Mouse (Mus musculus) natural killer cell, adult 2 months (primary cell): Measurements from ENCODE around the gene Med27.

Source experiments
- DNase-seq, 2 experiments: peaks; one replicate each; pipeline ENCODE4 v3.0.0; 2022; ENCODE audit warnings: low spot score in 2 of 2

Med27 gene

DNA sequence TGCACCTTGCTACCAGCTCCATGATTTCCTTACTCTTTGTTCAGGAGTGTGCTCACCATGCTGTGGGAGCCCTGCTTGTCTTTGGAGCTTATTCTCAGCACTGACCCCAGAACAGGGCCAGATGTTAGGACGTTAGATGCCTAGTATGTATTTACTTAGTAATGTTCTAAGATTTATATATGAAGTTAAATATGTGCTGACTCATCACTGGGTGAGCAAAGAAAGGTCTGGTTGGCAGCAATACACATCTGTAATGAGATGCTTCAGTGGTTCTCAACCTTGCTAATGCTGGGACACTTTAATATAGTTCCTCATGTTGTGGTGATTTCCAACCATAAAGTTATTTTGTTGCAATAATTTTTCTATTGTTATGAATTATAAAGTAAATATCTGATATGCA, 45.4 kb downstream of the Med27 start:
- no peak for DNase-seq

GRCm38 (mm10) chr2:29400234-29400633, 53.6 kb downstream of the Med27 start:
- no peak for DNase-seq

GRCm38 (mm10) chr2:29400812-29401211, 54.2 kb downstream of the Med27 start:
- no peak for DNase-seq

GRCm38 (mm10) chr2:29401868-29402267, 55.2 kb downstream of the Med27 start:
- DNase-seq: no peak

DNA sequence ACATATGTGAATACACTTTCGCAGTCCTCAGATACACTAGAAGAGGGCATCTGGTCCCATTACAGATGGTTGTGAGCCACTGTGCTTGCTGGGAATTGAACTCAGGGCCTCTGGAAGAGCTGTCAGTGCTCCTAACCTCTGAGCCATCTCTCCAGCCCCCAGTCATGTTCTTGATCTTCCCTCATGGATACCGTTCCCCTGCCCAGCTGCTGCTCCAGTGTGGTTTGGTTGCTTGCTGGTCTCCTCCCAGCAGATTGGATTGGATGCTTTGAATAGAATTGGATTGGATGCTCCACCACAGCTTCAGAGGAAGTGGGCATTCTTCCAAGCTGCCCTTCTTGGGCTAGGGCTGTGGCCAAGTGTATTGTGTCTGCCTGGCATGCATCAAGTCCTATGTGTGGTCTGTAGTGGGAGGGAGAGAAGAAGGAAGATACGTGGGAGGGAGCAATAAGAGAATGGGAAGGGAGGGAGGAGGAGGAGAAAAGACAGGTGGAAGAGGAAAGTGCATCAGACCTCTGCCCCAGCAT, 56.0 kb downstream of the Med27 start:
- DNase-seq: no peak

- DNase-seq: no peak
These were observed 57.3 kb downstream of the Med27 start for GRCm38 (mm10) chr2:29403799-29404530.

DNA sequence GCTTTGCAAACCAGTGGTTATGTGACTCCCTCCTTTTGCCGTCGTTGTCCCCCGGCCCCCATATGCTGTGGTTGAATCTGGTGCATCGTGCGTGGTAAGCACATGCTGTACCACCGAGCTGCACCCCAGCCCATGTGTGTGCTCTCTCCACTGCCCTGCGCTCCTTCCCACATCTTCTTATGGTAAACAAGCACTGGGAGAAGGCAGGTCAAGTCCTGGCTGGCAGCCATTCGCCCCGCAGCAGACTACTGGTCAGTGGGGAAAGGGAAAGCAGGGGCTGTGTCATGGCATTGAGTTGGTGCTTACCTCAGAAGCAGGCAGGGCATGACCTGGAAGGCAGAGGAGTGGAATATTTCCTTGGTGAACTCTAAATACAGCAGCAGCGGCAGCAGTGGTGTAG, 58.3 kb downstream of the Med27 start:
- no peak for DNase-seq

- no peak for DNase-seq
These were observed 59.2 kb downstream of the Med27 start for GRCm38 (mm10) chr2:29405848-29406247.

- no peak for DNase-seq
These were observed 60.7 kb downstream of the Med27 start for GRCm38 (mm10) chr2:29407350-29407749.

DNA sequence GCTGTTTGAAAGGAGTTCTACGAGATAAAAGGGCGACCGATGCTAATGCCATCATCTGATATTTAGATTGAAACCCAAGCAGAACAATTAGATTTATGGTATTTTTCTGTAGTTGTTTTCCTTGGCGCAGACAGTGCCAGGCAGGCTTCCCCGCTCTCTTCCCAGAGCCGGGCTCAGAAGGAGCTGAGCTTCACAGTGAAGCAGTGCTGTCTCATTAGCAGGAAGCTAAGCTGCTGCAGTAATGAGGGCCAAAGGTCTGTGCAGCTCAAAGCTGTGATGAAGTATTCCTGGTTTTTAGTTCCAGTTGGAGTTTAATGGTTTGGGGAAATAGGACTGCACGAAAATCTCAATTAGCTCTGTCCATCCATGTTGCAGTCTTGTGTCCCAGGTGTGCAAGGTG, 61.1 kb downstream of the Med27 start:
- no peak for DNase-seq

DNA sequence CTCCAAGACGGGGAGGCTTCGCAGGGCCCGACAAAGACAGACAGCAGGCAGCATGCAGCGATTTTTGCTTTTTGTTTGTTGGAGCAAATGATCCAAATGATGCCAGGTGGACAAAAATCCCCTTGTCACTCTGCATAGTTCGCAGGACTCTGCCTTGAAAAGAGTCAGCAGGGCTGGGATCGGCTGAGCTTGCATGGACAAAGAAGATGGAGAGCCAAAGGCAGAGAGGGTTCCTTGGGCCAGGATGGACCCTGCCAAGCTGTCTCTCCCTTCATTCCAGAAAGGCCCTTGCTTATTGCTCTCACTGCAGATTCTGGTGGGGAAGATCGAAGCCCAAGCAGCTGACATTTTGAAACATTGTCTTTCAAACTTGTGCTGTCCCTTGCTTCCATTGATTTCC, 64.3 kb downstream of the Med27 start:
- DNase-seq: no peak

DNA sequence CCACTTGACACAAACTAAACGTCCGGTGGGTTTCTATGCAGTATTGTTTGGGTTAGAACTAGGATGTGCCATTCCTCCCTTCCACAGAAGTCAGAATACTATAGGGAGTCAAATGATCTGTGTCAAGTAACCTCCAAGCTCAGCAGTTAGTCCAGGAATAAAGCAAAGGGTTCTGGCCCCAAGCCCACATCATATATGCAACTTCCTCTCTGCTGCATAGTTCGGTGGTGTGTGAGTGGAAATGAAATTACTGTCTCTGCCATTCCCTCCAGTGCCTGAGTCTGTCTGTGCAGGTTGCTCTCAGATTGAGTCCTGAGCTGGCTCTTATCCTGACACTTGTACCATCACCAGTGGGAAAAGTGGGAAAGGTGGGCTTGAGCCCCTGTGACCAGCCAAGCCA, 65.8 kb downstream of the Med27 start:
- no peak for DNase-seq

DNA sequence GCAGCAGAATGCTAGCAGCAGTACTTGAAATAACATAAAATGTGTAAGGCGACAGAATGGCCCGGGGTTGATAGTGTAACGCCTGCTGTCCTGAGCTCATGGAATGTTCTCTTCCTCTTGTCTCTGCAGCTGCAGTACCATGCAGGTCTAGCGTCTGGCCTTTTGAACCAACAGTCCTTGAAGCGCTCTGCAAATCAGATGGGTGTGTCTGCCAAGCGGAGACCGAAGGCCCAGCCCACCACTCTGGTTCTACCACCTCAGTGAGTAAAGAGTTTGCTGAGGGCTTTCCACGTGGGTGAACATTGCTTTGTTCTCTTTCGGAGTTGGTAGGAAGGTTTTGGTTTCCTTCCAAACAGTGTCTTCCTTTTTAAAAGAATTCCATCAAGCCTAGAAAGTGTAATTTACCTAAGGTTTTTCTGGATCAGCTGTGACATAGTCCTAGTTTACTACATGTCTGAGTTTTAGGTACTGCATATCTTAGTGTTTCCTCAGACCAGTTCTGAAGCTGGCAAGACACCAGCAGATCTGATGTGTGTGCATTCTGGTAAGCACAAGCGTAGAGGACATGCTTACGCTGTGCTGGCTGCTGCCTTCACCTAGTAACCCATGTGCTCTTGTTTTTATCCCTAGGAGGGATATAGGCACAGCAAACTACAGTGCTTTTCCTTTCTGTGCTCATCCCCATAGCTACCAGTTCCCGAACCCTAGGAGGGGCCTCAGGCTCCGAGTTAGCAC, 66.8 kb downstream of the Med27 start:
- no peak for DNase-seq

DNA sequence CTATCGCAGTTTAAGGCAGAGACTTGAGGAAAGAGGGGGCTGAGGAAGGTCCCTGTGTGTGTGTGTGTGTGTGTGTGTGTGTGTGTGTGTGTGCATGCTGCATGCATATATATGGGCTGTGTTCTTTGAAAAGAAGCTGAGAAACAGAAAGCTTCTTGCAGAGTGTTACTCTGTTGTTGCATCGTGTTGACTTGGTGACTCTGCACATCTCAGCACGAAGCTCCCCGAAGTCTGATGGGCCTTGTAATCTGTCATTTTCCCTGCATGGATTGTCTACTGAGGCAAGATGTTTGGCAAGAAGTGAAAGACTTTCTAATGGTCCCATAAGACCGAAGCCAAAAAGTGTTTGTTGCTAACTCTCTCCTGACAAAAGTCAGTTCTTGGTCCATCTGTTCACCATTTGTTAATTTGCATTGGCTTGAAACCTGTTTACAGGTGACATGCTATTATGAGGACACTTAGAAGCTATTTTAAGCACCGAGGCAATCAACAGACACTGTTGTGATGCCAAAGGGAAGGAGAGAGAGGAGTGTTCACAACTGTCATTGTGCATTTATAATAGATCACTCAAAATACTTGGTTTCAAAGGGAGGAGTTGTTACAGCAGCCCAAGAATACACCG, 68.3 kb downstream of the Med27 start:
- DNase-seq: no peak

GRCm38 (mm10) chr2:29418498-29418897, 71.9 kb downstream of the Med27 start:
- no peak for DNase-seq

DNA sequence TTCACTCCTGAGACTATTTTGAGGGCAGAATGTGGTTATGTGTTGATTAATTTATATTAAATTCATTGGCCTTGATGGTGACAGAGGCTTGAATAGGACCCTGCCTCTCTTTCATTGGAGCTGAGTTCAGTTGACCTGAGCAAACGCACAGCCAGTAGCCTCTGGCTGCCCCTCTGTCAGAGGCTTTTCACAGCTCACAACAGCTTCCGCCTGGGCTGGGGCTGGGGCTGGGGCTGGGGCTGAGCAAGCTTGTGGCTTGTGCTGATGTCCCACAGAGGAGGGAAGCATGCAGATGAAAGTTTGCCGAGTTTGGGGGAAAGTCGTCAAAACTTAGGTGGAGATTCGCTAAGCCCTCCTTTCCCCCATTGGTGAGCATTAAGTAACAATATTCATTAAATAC, 72.8 kb downstream of the Med27 start:
- DNase-seq: no peak

DNA sequence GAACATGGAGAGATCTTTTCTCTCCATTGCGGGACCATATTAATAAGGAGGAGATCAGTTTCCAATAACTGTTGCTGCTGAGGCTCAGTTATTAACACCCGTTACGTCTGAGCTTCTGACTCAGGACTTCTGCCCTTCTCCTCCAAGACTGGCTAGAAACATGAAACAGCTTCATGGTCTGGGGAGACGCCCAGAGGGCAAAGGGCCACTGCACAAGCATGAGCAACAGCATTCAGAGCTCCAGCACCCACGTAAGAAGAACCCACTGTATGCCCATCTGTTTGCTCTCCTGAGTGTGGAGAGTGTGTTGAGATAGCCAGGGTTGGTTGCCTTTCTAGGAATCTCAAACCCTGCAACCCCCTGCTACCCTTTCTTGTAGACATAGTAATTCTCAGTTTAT, 73.3 kb downstream of the Med27 start:
- DNase-seq: no peak

- DNase-seq: no peak
These were observed 75.7 kb downstream of the Med27 start for GRCm38 (mm10) chr2:29422126-29422840.

- no peak for DNase-seq
These were observed 76.4 kb downstream of the Med27 start for GRCm38 (mm10) chr2:29423059-29423458.

GRCm38 (mm10) chr2:29425386-29425785, 78.8 kb downstream of the Med27 start:
- DNase-seq: no peak

DNA sequence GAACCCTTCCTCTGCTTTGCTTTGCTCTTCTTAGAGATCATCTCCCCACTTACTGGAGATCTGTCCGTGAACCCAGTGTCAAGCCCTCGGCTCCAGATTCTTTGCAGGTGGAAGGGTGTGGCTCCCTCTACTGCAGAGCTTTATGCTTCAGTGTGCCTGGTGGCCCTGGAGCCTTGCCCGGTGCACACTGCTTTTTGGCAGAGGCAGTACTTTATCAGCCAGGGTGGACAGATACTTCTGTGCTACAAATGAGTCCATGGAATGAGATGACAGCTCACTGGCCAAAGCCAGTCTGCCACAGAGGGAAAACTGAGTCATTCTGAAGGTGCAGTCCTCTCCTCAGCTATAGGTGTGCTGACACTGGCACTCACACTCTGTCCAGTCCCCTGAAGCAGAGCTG, 80.1 kb downstream of the Med27 start:
- no peak for DNase-seq

DNA sequence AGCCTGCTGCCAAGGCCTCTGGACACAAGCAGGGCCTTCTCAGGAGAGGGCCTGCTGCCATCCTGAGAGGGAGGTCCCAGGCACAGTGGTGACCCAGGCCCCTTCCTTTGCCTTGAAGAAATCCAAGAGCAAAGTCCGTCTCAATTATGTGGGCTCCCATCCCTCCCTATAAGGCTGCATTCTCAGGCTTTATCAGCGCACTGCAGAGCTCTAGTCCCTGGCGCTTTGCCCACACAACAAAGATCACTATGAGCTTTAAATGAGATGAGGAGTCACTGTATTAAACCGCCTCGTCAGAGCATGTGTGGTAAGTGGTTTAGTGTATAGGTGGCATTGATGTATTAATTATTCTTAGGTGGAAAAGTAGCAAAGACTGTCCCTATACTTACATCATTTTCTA, 85.9 kb downstream of the Med27 start:
- no peak for DNase-seq
